Mouse (Mus musculus): ENCODE data around the gene Rbms3. TPM values are rescaled to one million over a fixed set of nuclear protein-coding genes. Genes with fewer than 3 reads are reported as not detected.

Gene Rbms3
- polyA plus RNA-seq, 1 experiment from 2014 or later, result 18.9 TPM

GRCm38 (mm10) chr9:117368016-117368415 is 261.7 kb downstream of the Rbms3 start:
- Histone ChIP-seq H3K9me3 (no peaks in the 10 kb centered on the region), H3K27ac (replicated peaks) (no peak overlapping the region), H3K4me2 (replicated peaks) (no peak overlapping the region), H3K4me1 (no peaks in the 10 kb centered on the region), H3K27me3 (no peaks in the 10 kb centered on the region), H3K4me3 (no peak overlapping the region), H3K36me3 (no peaks in the 10 kb centered on the region), H3K9ac (replicated peaks) (no peak overlapping the region)
- ATAC-seq (replicated peaks), result no peak
- WGBS, result 95% methylated on average over 4 of the region's 4 CpGs

GRCm38 (mm10) chr9:117364610-117365009 is 265.1 kb downstream of the Rbms3 start:
- Histone ChIP-seq H3K4me2 (replicated peaks) (no peak overlapping the region), H3K4me3 (no peak overlapping the region), H3K9ac (replicated peaks) (no peak overlapping the region), H3K27me3 (no peaks in the 10 kb centered on the region), H3K27ac (replicated peaks) (no peak overlapping the region), H3K36me3 (no peaks in the 10 kb centered on the region), H3K9me3 (no peaks in the 10 kb centered on the region), H3K4me1 (no peaks in the 10 kb centered on the region)
- 22% methylated on average over 3 of the region's 3 CpGs for WGBS
- no peak for ATAC-seq (replicated peaks)

- Histone ChIP-seq H3K36me3 (no peaks in the 10 kb centered on the region), H3K4me2 (replicated peaks) (no peak overlapping the region), H3K4me1 (peaks cover 10% of the 10 kb centered on the region), H3K9ac (replicated peaks) (no peak overlapping the region), H3K27ac (replicated peaks) (no peak overlapping the region), H3K9me3 (no peaks in the 10 kb centered on the region), H3K27me3 (no peaks in the 10 kb centered on the region), H3K4me3 (no peak overlapping the region)
- 5% methylated on average over 5 of the region's 5 CpGs for WGBS
- no peak for ATAC-seq (replicated peaks)
These were observed 268.3 kb downstream of the Rbms3 start for GRCm38 (mm10) chr9:117361431-117361830.

- Histone ChIP-seq H3K27ac (replicated peaks) (no peak overlapping the region; the same call in 1 of the 2 replicates), H3K4me3 (no peak overlapping the region), H3K27me3 (no peaks in the 10 kb centered on the region), H3K4me1 (peaks cover 10% of the 10 kb centered on the region), H3K9me3 (no peaks in the 10 kb centered on the region), H3K36me3 (no peaks in the 10 kb centered on the region), H3K4me2 (replicated peaks) (no peak overlapping the region), H3K9ac (replicated peaks) (no peak overlapping the region)
- 4% methylated on average over 9 of the region's 9 CpGs for WGBS
- peak; percentile 90 for ATAC-seq (replicated peaks)
These were observed 272.8 kb downstream of the Rbms3 start for GRCm38 (mm10) chr9:117356764-117357442.

GRCm38 (mm10) chr9:117355501-117355900 is 274.2 kb downstream of the Rbms3 start:
- 64% methylated on average over 5 of the region's 5 CpGs for WGBS
- Histone ChIP-seq H3K9ac (replicated peaks) (no peak overlapping the region), H3K4me2 (replicated peaks) (no peak overlapping the region), H3K27me3 (no peaks in the 10 kb centered on the region), H3K36me3 (no peaks in the 10 kb centered on the region), H3K9me3 (no peaks in the 10 kb centered on the region), H3K27ac (replicated peaks) (no peak overlapping the region), H3K4me1 (peaks cover 10% of the 10 kb centered on the region), H3K4me3 (no peak overlapping the region)
- no peak for ATAC-seq (replicated peaks)

- no peak overlapping the region for H3K27ac ChIP-seq (replicated peaks)
- H3K9me3 ChIP-seq, result no peaks in the 10 kb centered on the region
- no peak overlapping the region for H3K9ac ChIP-seq (replicated peaks)
- no peak overlapping the region for H3K4me2 ChIP-seq (replicated peaks)
- 73% methylated on average over 4 of the region's 4 CpGs for WGBS
- H3K4me1 ChIP-seq, result no peaks in the 10 kb centered on the region
- ATAC-seq (replicated peaks), result no peak
- no peaks in the 10 kb centered on the region for H3K36me3 ChIP-seq
- H3K27me3 ChIP-seq, result no peaks in the 10 kb centered on the region
- no peak overlapping the region for H3K4me3 ChIP-seq
These were observed 287.4 kb downstream of the Rbms3 start for GRCm38 (mm10) chr9:117342336-117342735.

GRCm38 (mm10) chr9:117330681-117331080 is 299.0 kb downstream of the Rbms3 start:
- no peak overlapping the region for H3K9ac ChIP-seq (replicated peaks)
- no peaks in the 10 kb centered on the region for H3K27me3 ChIP-seq
- H3K27ac ChIP-seq (replicated peaks), result no peak overlapping the region
- no peaks in the 10 kb centered on the region for H3K9me3 ChIP-seq
- no peaks in the 10 kb centered on the region for H3K36me3 ChIP-seq
- H3K4me1 ChIP-seq, result no peaks in the 10 kb centered on the region
- no peak overlapping the region for H3K4me2 ChIP-seq (replicated peaks)
- no peak for ATAC-seq (replicated peaks)
- H3K4me3 ChIP-seq, result no peak overlapping the region
- 87% methylated on average over 5 of the region's 5 CpGs for WGBS

GRCm38 (mm10) chr9:117319271-117319670 is 310.4 kb downstream of the Rbms3 start:
- H3K27ac ChIP-seq (replicated peaks), result no peak overlapping the region
- H3K9me3 ChIP-seq, result no peaks in the 10 kb centered on the region
- ATAC-seq (replicated peaks), result no peak
- H3K4me3 ChIP-seq, result no peak overlapping the region
- 73% methylated on average over 3 of the region's 3 CpGs for WGBS
- no peaks in the 10 kb centered on the region for H3K4me1 ChIP-seq
- H3K27me3 ChIP-seq, result no peaks in the 10 kb centered on the region
- H3K4me2 ChIP-seq (replicated peaks), result no peak overlapping the region
- H3K9ac ChIP-seq (replicated peaks), result no peak overlapping the region
- no peaks in the 10 kb centered on the region for H3K36me3 ChIP-seq

- Histone ChIP-seq H3K4me2 (replicated peaks) (no peak overlapping the region), H3K4me3 (no peak overlapping the region)
- ATAC-seq (replicated peaks), result no peak
These were observed 311.3 kb downstream of the Rbms3 start for GRCm38 (mm10) chr9:117318461-117318860.

GRCm38 (mm10) chr9:117317251-117317650 is 312.5 kb downstream of the Rbms3 start:
- H3K36me3 ChIP-seq, result no peaks in the 10 kb centered on the region
- WGBS, result 96% methylated on average over 7 of the region's 7 CpGs
- no peak overlapping the region for H3K4me2 ChIP-seq (replicated peaks)
- no peak overlapping the region for H3K4me3 ChIP-seq
- H3K9me3 ChIP-seq, result no peaks in the 10 kb centered on the region
- no peak overlapping the region for H3K9ac ChIP-seq (replicated peaks)
- H3K27ac ChIP-seq (replicated peaks), result no peak overlapping the region
- ATAC-seq (replicated peaks), result no peak
- H3K27me3 ChIP-seq, result no peaks in the 10 kb centered on the region
- H3K4me1 ChIP-seq, result no peaks in the 10 kb centered on the region

More at GRCm38 (mm10) chr9:117318461-117318860, 311.3 kb downstream of the Rbms3 start:
- no peaks in the 10 kb centered on the region for H3K27me3 ChIP-seq
- H3K36me3 ChIP-seq, result no peaks in the 10 kb centered on the region
- H3K27ac ChIP-seq (replicated peaks), result no peak overlapping the region
- no peaks in the 10 kb centered on the region for H3K4me1 ChIP-seq
- H3K9me3 ChIP-seq, result no peaks in the 10 kb centered on the region
- 68% methylated on average over 4 of the region's 4 CpGs for WGBS
- no peak overlapping the region for H3K9ac ChIP-seq (replicated peaks)

GRCm38 (mm10) chr9:117313642-117314041 is 316.1 kb downstream of the Rbms3 start:
- no peak overlapping the region for H3K4me3 ChIP-seq
- no peak for ATAC-seq (replicated peaks)
- no peak overlapping the region for H3K9ac ChIP-seq (replicated peaks)
- H3K36me3 ChIP-seq, result no peaks in the 10 kb centered on the region
- 64% methylated on average over 11 of the region's 11 CpGs for WGBS
- no peak overlapping the region for H3K4me2 ChIP-seq (replicated peaks)
- peaks cover 4% of the 10 kb centered on the region; the same call in 1 of the 2 replicates for H3K9me3 ChIP-seq
- no peaks in the 10 kb centered on the region for H3K27me3 ChIP-seq
- H3K27ac ChIP-seq (replicated peaks), result no peak overlapping the region
- H3K4me1 ChIP-seq, result no peaks in the 10 kb centered on the region

GRCm38 (mm10) chr9:117309809-117310208 is 319.9 kb downstream of the Rbms3 start:
- H3K4me2 ChIP-seq (replicated peaks), result no peak overlapping the region
- no peaks in the 10 kb centered on the region for H3K27me3 ChIP-seq
- H3K9ac ChIP-seq (replicated peaks), result no peak overlapping the region
- H3K4me3 ChIP-seq, result no peak overlapping the region
- no peaks in the 10 kb centered on the region for H3K36me3 ChIP-seq
- no peak overlapping the region for H3K27ac ChIP-seq (replicated peaks)
- H3K9me3 ChIP-seq, result peaks cover 4% of the 10 kb centered on the region; the same call in 1 of the 2 replicates
- ATAC-seq (replicated peaks), result no peak
- no peaks in the 10 kb centered on the region for H3K4me1 ChIP-seq

GRCm38 (mm10) chr9:117298991-117299390 is 330.7 kb downstream of the Rbms3 start:
- 70% methylated on average over 7 of the region's 7 CpGs for WGBS
- peaks cover 4% of the 10 kb centered on the region; the same call in 1 of the 2 replicates for H3K4me1 ChIP-seq
- no peaks in the 10 kb centered on the region for H3K27me3 ChIP-seq
- H3K9me3 ChIP-seq, result no peaks in the 10 kb centered on the region
- no peaks in the 10 kb centered on the region for H3K36me3 ChIP-seq
- H3K27ac ChIP-seq (replicated peaks), result no peak overlapping the region
- no peak overlapping the region for H3K9ac ChIP-seq (replicated peaks)
- H3K4me3 ChIP-seq, result no peak overlapping the region
- no peak for ATAC-seq (replicated peaks)
- no peak overlapping the region for H3K4me2 ChIP-seq (replicated peaks)

All from forebrain, embryonic 15.5 days (tissue).